8 mouse cellular contexts compared by ENCODE assay signal in genomic region chr7:119793586-119794250, GRCm38 (mm10). TPM values are rescaled to one million over a fixed set of nuclear protein-coding genes. Genes with fewer than 3 reads are reported as not detected.
DNase-seq lines count a peak whose midpoint lies in the region.

Gene Rexo5, plus strand, starts transcription at chr7:119794006.
Gene Eri2, minus strand, starts transcription at chr7:119794058.

- intact Hi-C loops in left cerebral cortex, postnatal 25 days (cut with DNase I), result no loop called here

- DNase-seq in adrenal gland, adult 18-20 months (ENCODE audit: low spot score in 2 of 2), result peak; percentile 82
- DNase-seq in embryo, embryonic 10 days (ENCODE audit: low spot score), result peak; percentile 94
- peak; percentile 87 for DNase-seq in gastrocnemius, postnatal 10 days
- DNase-seq in induced T-regulatory cell, adult 2 months (ENCODE audit: low read depth), result peak; percentile 94
- peak; percentile 73 to 77 for DNase-seq in left cerebral cortex, postnatal 25 days (ENCODE audit: low spot score in 2 of 2)
- peak; percentile 91 for DNase-seq in mesoderm, embryonic 11.5 days (ENCODE audit: low read depth, low spot score)
- DNase-seq in right cerebral cortex, postnatal 25 days, result peak; percentile 76
- DNase-seq in urinary bladder, postnatal 36 days (ENCODE audit: low spot score in 2 of 2), result peak; percentile 78 to 87

RNA-seq across cellular contexts. Expression of gene Rexo5, which starts in this region (rescaled TPM):
- total RNA-seq in adrenal gland, adult 18-20 months (2021), result 1 to 10 TPM; 4.5 to 7.5 TPM
- total RNA-seq in gastrocnemius, postnatal 10 days (2021), result 1 to 10 TPM; 1.9 to 2.9 TPM
- total RNA-seq in left cerebral cortex, postnatal 25 days (2021), result 1 to 10 TPM in 1 of 2 experiments, under 1 TPM in 1; 0.55 to 2.2 TPM

RNA-seq across cellular contexts. Expression of gene Eri2, which starts in this region (rescaled TPM):
- 1 to 10 TPM; 5.8 to 6.6 TPM for total RNA-seq in adrenal gland, adult 18-20 months (2021)
- total RNA-seq in gastrocnemius, postnatal 10 days (2021), result 1 to 10 TPM; 3.1 to 3.2 TPM
- total RNA-seq in left cerebral cortex, postnatal 25 days (2021), result 1 to 10 TPM; 7.7 to 8.4 TPM

Comparison
In these comparisons a context has a peak if more than half of its experiments do, and no peak if none do; other contexts are left out.
1. Peak in every context shown above with its lines: DNase-seq.